ENCODE assay signal across 8 mouse cellular contexts in genomic region chr6:136809077-136809476, GRCm38 (mm10). TPM values are rescaled to one million over a fixed set of nuclear protein-coding genes. Genes with fewer than 3 reads are reported as not detected.
DNase-seq lines count a peak whose midpoint lies in the region; ATAC-seq and TF ChIP-seq lines count a peak whose summit lies in the region.

No protein-coding gene starts in this region.

- H3K36me3 ChIP-seq in heart, embryonic 10.5 days: peaks cover 21% of the 10 kb centered on the region
- peaks cover 19% of the 10 kb centered on the region for H3K36me3 ChIP-seq in kidney, embryonic 16.5 days (ENCODE audit: insufficient read depth, low read length)
- H3K36me3 ChIP-seq in stomach, embryonic 14.5 days (ENCODE audit: control insufficient read depth, insufficient read depth, low read length): peaks cover 21% of the 10 kb centered on the region

- no peak for ATAC-seq in kidney, embryonic 16.5 days (ENCODE audit: low FRiP score, low TSS enrichment)
- no peak for ATAC-seq in stomach, embryonic 14.5 days (ENCODE audit: insufficient number of reproducible peaks, insufficient read depth, low FRiP score, low read depth)

- no peak for TF ChIP-seq CTCF in bone marrow, adult 2 months (IDR thresholded peaks at IDR 0.05; ENCODE audit: control insufficient read depth, insufficient read depth, low read length)

- intact Hi-C loops in left cerebral cortex, postnatal 36 days (cut with DNase I): no loop called here

- 0% methylated on average over 14 of the region's 14 CpGs for WGBS in bone marrow, adult 2 months
- 25% methylated on average over 14 of the region's 14 CpGs for WGBS in heart, embryonic 10.5 days
- 32% methylated on average over 14 of the region's 14 CpGs for WGBS in kidney, embryonic 16.5 days
- 23% methylated on average over 14 of the region's 14 CpGs for WGBS in stomach, embryonic 14.5 days

- DNase-seq in left cerebral cortex, postnatal 36 days (ENCODE audit: low spot score in 2 of 2): peak; percentile 23 to 47
- DNase-seq in left cerebral cortex, adult 8-10 months (ENCODE audit: low spot score in 2 of 2): no peak
- no peak for DNase-seq in heart, embryonic 10.5 days (ENCODE audit: low spot score)
- peak; percentile 76 to 80 for DNase-seq in lung, postnatal 4 days
- no peak for DNase-seq in embryo, embryonic 11 days

- peaks cover 2% of the 10 kb centered on the region; the same call in 1 of the 2 replicates for H3K4me1 ChIP-seq in bone marrow, adult 2 months (ENCODE audit: control insufficient read depth, insufficient read depth, low read length)
- H3K4me1 ChIP-seq in heart, embryonic 10.5 days: peaks cover 17% of the 10 kb centered on the region
- H3K4me1 ChIP-seq in kidney, embryonic 16.5 days (ENCODE audit: insufficient read depth, low read length): peaks cover 15% of the 10 kb centered on the region
- peaks cover 6% of the 10 kb centered on the region; the same call in 1 of the 2 replicates for H3K4me1 ChIP-seq in stomach, embryonic 14.5 days (ENCODE audit: control insufficient read depth, insufficient read depth, low read length)

- no peak for TF ChIP-seq POLR2A in bone marrow, adult 2 months (IDR thresholded peaks at IDR 0.05; ENCODE audit: borderline replicate concordance, control insufficient read depth, low read depth, low read length)

- H3K4me2 ChIP-seq in kidney, embryonic 16.5 days (replicated peaks; ENCODE audit: low read depth, low read length): peak overlapping the region; percentile 97
- peak overlapping the region; percentile 96 for H3K4me2 ChIP-seq in stomach, embryonic 14.5 days (replicated peaks; ENCODE audit: low read depth, low read length)

- H3K9me3 ChIP-seq in heart, embryonic 10.5 days: no peaks in the 10 kb centered on the region
- H3K9me3 ChIP-seq in kidney, embryonic 16.5 days (ENCODE audit: low read length): no peaks in the 10 kb centered on the region
- no peaks in the 10 kb centered on the region for H3K9me3 ChIP-seq in stomach, embryonic 14.5 days (ENCODE audit: control insufficient read depth, low read depth, low read length)

- H3K4me3 ChIP-seq in bone marrow, adult 2 months (replicated peaks; ENCODE audit: control insufficient read depth, low read depth, low read length): peak overlapping the region; percentile 79
- peak overlapping the region; percentile 85 for H3K4me3 ChIP-seq in heart, embryonic 10.5 days
- peak overlapping the region; percentile 80 for H3K4me3 ChIP-seq in kidney, embryonic 16.5 days (ENCODE audit: low read length)
- peak overlapping the region; percentile 64 for H3K4me3 ChIP-seq in stomach, embryonic 14.5 days (ENCODE audit: low read depth, low read length)

- no peaks in the 10 kb centered on the region for H3K27me3 ChIP-seq in heart, embryonic 10.5 days (ENCODE audit: insufficient read depth, poor library complexity, severe bottlenecking)
- H3K27me3 ChIP-seq in kidney, embryonic 16.5 days (ENCODE audit: insufficient read depth, low read length): no peaks in the 10 kb centered on the region
- no peaks in the 10 kb centered on the region for H3K27me3 ChIP-seq in stomach, embryonic 14.5 days (ENCODE audit: control insufficient read depth, insufficient read depth, low read length)

- peak overlapping the region; percentile 94 for H3K27ac ChIP-seq in bone marrow, adult 2 months (ENCODE audit: control insufficient read depth, insufficient read depth, low read depth, low read length, poor library complexity)
- H3K27ac ChIP-seq in heart, embryonic 10.5 days: peak overlapping the region; percentile 87
- no peak overlapping the region for H3K27ac ChIP-seq in kidney, embryonic 16.5 days (ENCODE audit: low read length)
- no peak overlapping the region; the same call in 1 of the 2 replicates for H3K27ac ChIP-seq in stomach, embryonic 14.5 days (ENCODE audit: low read length)

- H3K9ac ChIP-seq in kidney, embryonic 16.5 days (replicated peaks; ENCODE audit: low read length): peak overlapping the region; percentile 77
- H3K9ac ChIP-seq in stomach, embryonic 14.5 days (replicated peaks; ENCODE audit: low read depth, low read length): peak overlapping the region; percentile 57

RNA-seq across cellular contexts. Expression of gene H2afj, which starts 1.0 kb away (rescaled TPM):
- total RNA-seq in left cerebral cortex, postnatal 36 days (2021): 10 to 100 TPM; 55.2 to 67.5 TPM
- 10 to 100 TPM; 35.3 to 52.5 (median 39.1) TPM for total RNA-seq in left cerebral cortex, adult 8-10 months (2022)
- 65.5 and 78.9 TPM in 2 replicates for polyA plus RNA-seq in bone marrow, adult 2 months (2011; ENCODE audit: insufficient read depth, insufficient read length, low replicate concordance, missing spikeins)
- polyA plus RNA-seq in heart, embryonic 10.5 days (2016; fragmentation: Nextera tagmentation; extraction: Ambion mirVana): 81.5 and 88.2 TPM in 2 replicates
- polyA plus RNA-seq in kidney, embryonic 16.5 days (2015; fragmentation: Nextera tagmentation; extraction: Ambion mirVana): 104 and 115 TPM in 2 replicates
- 130 and 144 TPM in 2 replicates for polyA plus RNA-seq in stomach, embryonic 14.5 days (2014; fragmentation: Nextera tagmentation; extraction: Ambion mirVana)

RNA-seq across cellular contexts. Expression of gene Hist4h4, which starts 4.9 kb away (rescaled TPM):
- total RNA-seq in left cerebral cortex, postnatal 36 days (2021): 10 to 100 TPM in 1 of 2 experiments, 1 to 10 TPM in 1; 9.2 to 11.7 TPM
- total RNA-seq in left cerebral cortex, adult 8-10 months (2022): 10 to 100 TPM in 3 of 4 experiments, 1 to 10 TPM in 1; 9.0 to 13.2 (median 12.5) TPM
- 7.2 and 8.0 TPM in 2 replicates for polyA plus RNA-seq in bone marrow, adult 2 months (2011; ENCODE audit: insufficient read depth, insufficient read length, low replicate concordance, missing spikeins)
- polyA plus RNA-seq in heart, embryonic 10.5 days (2016; fragmentation: Nextera tagmentation; extraction: Ambion mirVana): 0.25 and 0.63 TPM in 2 replicates
- 0.55 and 0.81 TPM in 2 replicates for polyA plus RNA-seq in kidney, embryonic 16.5 days (2015; fragmentation: Nextera tagmentation; extraction: Ambion mirVana)
- 2.1 and 2.8 TPM in 2 replicates for polyA plus RNA-seq in stomach, embryonic 14.5 days (2014; fragmentation: Nextera tagmentation; extraction: Ambion mirVana)

RNA-seq across cellular contexts. Expression of gene BC049715, which starts 18.3 kb away (rescaled TPM):
- 1 to 10 TPM; 3.5 to 4.7 TPM for total RNA-seq in left cerebral cortex, postnatal 36 days (2021)
- total RNA-seq in left cerebral cortex, adult 8-10 months (2022): 1 to 10 TPM; 2.1 to 5.4 (median 3.7) TPM
- not detected in 2 replicates for polyA plus RNA-seq in bone marrow, adult 2 months (2011; ENCODE audit: insufficient read depth, insufficient read length, low replicate concordance, missing spikeins)
- 2.4 and 2.7 TPM in 2 replicates for polyA plus RNA-seq in heart, embryonic 10.5 days (2016; fragmentation: Nextera tagmentation; extraction: Ambion mirVana)
- polyA plus RNA-seq in kidney, embryonic 16.5 days (2015; fragmentation: Nextera tagmentation; extraction: Ambion mirVana): 1.6 and 1.9 TPM in 2 replicates
- 1.7 and 2.5 TPM in 2 replicates for polyA plus RNA-seq in stomach, embryonic 14.5 days (2014; fragmentation: Nextera tagmentation; extraction: Ambion mirVana)

RNA-seq across cellular contexts. Expression of gene Wbp11, which starts 19.0 kb away (rescaled TPM):
- 100 to 1,000 TPM; 122 to 125 TPM for total RNA-seq in left cerebral cortex, postnatal 36 days (2021)
- total RNA-seq in left cerebral cortex, adult 8-10 months (2022): 100 to 1,000 TPM; 110 to 121 (median 116) TPM
- 38.3 and 48.2 TPM in 2 replicates for polyA plus RNA-seq in bone marrow, adult 2 months (2011; ENCODE audit: insufficient read depth, insufficient read length, low replicate concordance, missing spikeins)
- 111 and 120 TPM in 2 replicates for polyA plus RNA-seq in heart, embryonic 10.5 days (2016; fragmentation: Nextera tagmentation; extraction: Ambion mirVana)
- polyA plus RNA-seq in kidney, embryonic 16.5 days (2015; fragmentation: Nextera tagmentation; extraction: Ambion mirVana): 110 and 122 TPM in 2 replicates
- 103 and 109 TPM in 2 replicates for polyA plus RNA-seq in stomach, embryonic 14.5 days (2014; fragmentation: Nextera tagmentation; extraction: Ambion mirVana)

RNA-seq across cellular contexts. Expression of gene Smco3, which starts 26.2 kb away (rescaled TPM):
- 1 to 10 TPM; 3.6 to 5.6 TPM for total RNA-seq in left cerebral cortex, postnatal 36 days (2021)
- total RNA-seq in left cerebral cortex, adult 8-10 months (2022): 1 to 10 TPM; 5.2 to 8.0 (median 7.4) TPM
- polyA plus RNA-seq in bone marrow, adult 2 months (2011; ENCODE audit: insufficient read depth, insufficient read length, low replicate concordance, missing spikeins): 0.95 and 1.9 TPM in 2 replicates
- polyA plus RNA-seq in heart, embryonic 10.5 days (2016; fragmentation: Nextera tagmentation; extraction: Ambion mirVana): not detected in 2 replicates
- 2.4 and 2.5 TPM in 2 replicates for polyA plus RNA-seq in kidney, embryonic 16.5 days (2015; fragmentation: Nextera tagmentation; extraction: Ambion mirVana)
- 1.9 and 2.3 TPM in 2 replicates for polyA plus RNA-seq in stomach, embryonic 14.5 days (2014; fragmentation: Nextera tagmentation; extraction: Ambion mirVana)

Comparison
In these comparisons a context has a peak if more than half of its experiments do, and no peak if none do; other contexts are left out.
1. DNase-seq: peak in left cerebral cortex, postnatal 36 days (2 of 2) and lung, postnatal 4 days (2 of 2); none in left cerebral cortex, adult 8-10 months (0 of 2), heart, embryonic 10.5 days (single experiment) and embryo, embryonic 11 days (single experiment).
2. H3K27ac ChIP-seq: peak in bone marrow, adult 2 months (single experiment) and heart, embryonic 10.5 days (single experiment); none in kidney, embryonic 16.5 days (single experiment) and stomach, embryonic 14.5 days (single experiment).
3. Peak in every context shown above with its lines, with median percentiles within 50 percentile points of each other: H3K4me3 ChIP-seq.